Mouse (Mus musculus) cerebellum, adult 2 months (tissue): ENCODE measurements around the gene Tnp2. TPM values are rescaled to one million over a fixed set of nuclear protein-coding genes. Genes with fewer than 3 reads are reported as not detected.

Experiments used
- DNase-seq, 2 experiments: peaks; one replicate each; pipeline ENCODE4 v3.0.0; 2021
- H3K27ac ChIP-seq: fragments of 200-500 bp; 2 replicates; pipeline ENCODE4 v1.5.1; 2012; ENCODE audit warnings: low read length, control low read depth, inconsistent platforms; ENCODE audit not compliant: insufficient read depth
- H3K27me3 ChIP-seq: fragments of 200-500 bp; 2 replicates; pipeline ENCODE4 v1.6.1; 2012; ENCODE audit warnings: inconsistent platforms, mild to moderate bottlenecking, low read length, moderate library complexity; ENCODE audit not compliant: control insufficient read depth, insufficient read depth
- H3K4me1 ChIP-seq: fragments of 200-500 bp; 2 replicates; pipeline ENCODE4 v1.6.1; 2011; ENCODE audit warnings: low read length; ENCODE audit not compliant: control insufficient read depth, insufficient read depth
- H3K4me3 ChIP-seq: fragments of 200-500 bp; replicated peaks from 2 replicates; pipeline ENCODE3; 2011; ENCODE audit warnings: mild to moderate bottlenecking, low read depth, low read length, control low read depth; ENCODE audit not compliant: insufficient read depth
- CTCF ChIP-seq: fragments of 200-500 bp; IDR thresholded peaks from 2 replicates; pipeline ENCODE4 v1.5.1; 2011; ENCODE audit warnings: low read depth, mild to moderate bottlenecking, control low read depth, low read length, moderate library complexity, borderline replicate concordance; ENCODE audit not compliant: insufficient read depth
- POLR2A ChIP-seq: fragments of 200-500 bp; IDR thresholded peaks from 2 replicates; pipeline ENCODE4 v1.6.1; 2011; ENCODE audit warnings: low read length, control low read depth, borderline replicate concordance; ENCODE audit not compliant: insufficient read depth
- WGBS: fragments of 180-500 bp; shearing (Covaris S2); methylation state at CpG from one replicate; pipeline ENCODE4 v1.1.7; 2018; 5-methylcytosine and 5-hydroxymethylcytosine counted together
- polyA plus RNA-seq: library from polyadenylated mRNA; depleted of rRNA; stranded (reverse); fragments of >200 nt; gene quantifications from 2 replicates; pipeline ENCODE4 v1.2.3, GENCODE M21; 2012

The Tnp2 gene
- polyA plus RNA-seq, 1 experiment: not detected

- H3K4me3 ChIP-seq: no peak overlapping the region
- 72% methylated on average over 4 of the region's 4 CpGs for WGBS
- H3K27ac ChIP-seq: no peak overlapping the region
- no peaks in the 10 kb centered on the region for H3K4me1 ChIP-seq
- H3K27me3 ChIP-seq: no peaks in the 10 kb centered on the region
- DNase-seq: no peak
- TF ChIP-seq POLR2A (no peak), CTCF (no peak)
Measured at GRCm38 (mm10) chr16:10770531-10771325, 17.7 kb downstream of the Tnp2 start.

DNA sequence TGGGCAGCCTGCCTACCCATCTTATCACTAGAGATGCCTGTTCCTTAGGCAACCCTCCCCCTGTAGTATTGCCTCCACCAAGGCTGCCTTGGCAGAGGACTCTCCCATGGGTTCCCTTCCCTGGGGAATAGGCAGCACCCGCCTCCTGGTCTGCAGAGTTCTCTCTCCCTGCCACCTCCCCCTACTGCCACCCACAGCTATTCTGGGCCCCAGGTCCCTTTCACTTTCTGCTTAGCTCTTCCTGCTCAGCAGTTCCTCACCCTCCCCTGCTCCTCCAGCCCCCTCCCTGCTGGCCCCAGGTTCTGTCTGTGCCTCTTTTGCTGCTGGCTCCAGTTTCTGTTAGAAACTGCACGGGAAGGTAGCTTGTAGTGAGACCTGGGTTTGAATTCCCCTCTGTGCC, 18.8 kb downstream of the Tnp2 start:
- DNase-seq: no peak
- Histone ChIP-seq H3K4me1 (no peaks in the 10 kb centered on the region), H3K4me3 (no peak overlapping the region), H3K27me3 (no peaks in the 10 kb centered on the region), H3K27ac (no peak overlapping the region)
- TF ChIP-seq POLR2A (no peak), CTCF (no peak)
- 62% methylated on average over 2 of the region's 2 CpGs for WGBS

- no peaks in the 10 kb centered on the region for H3K4me1 ChIP-seq
- H3K4me3 ChIP-seq: no peak overlapping the region
- H3K27me3 ChIP-seq: no peaks in the 10 kb centered on the region
- DNase-seq: no peak
- 72% methylated on average over 9 of the region's 9 CpGs for WGBS
- no peak for TF ChIP-seq POLR2A
- TF ChIP-seq CTCF: no peak
- no peak overlapping the region for H3K27ac ChIP-seq
Measured at GRCm38 (mm10) chr16:10768821-10769220, 19.6 kb downstream of the Tnp2 start.

GRCm38 (mm10) chr16:10767158-10767557, 21.3 kb downstream of the Tnp2 start:
- no peaks in the 10 kb centered on the region for H3K27me3 ChIP-seq
- no peak for TF ChIP-seq POLR2A
- TF ChIP-seq CTCF: peak; percentile 71
- H3K4me1 ChIP-seq: no peaks in the 10 kb centered on the region
- no peak overlapping the region for H3K4me3 ChIP-seq
- DNase-seq: peak; percentile 58 to 59
- WGBS: 40% methylated on average over 4 of the region's 4 CpGs
- H3K27ac ChIP-seq: no peak overlapping the region

- WGBS: 58% methylated on average over 2 of the region's 2 CpGs
- H3K4me3 ChIP-seq: no peak overlapping the region
- no peaks in the 10 kb centered on the region for H3K4me1 ChIP-seq
- H3K27me3 ChIP-seq: no peaks in the 10 kb centered on the region
- no peak for DNase-seq
- H3K27ac ChIP-seq: no peak overlapping the region
- no peak for TF ChIP-seq POLR2A
- no peak for TF ChIP-seq CTCF
Measured at GRCm38 (mm10) chr16:10764323-10764722, 24.1 kb downstream of the Tnp2 start.

- Histone ChIP-seq H3K27me3 (no peaks in the 10 kb centered on the region), H3K4me3 (no peak overlapping the region), H3K27ac (no peak overlapping the region), H3K4me1 (no peaks in the 10 kb centered on the region)
- DNase-seq: no peak
- no peak for TF ChIP-seq CTCF
- TF ChIP-seq POLR2A: no peak
- 64% methylated on average over 6 of the region's 6 CpGs for WGBS
Measured at GRCm38 (mm10) chr16:10763540-10764264, 24.8 kb downstream of the Tnp2 start.

GRCm38 (mm10) chr16:10762569-10763180, 25.8 kb downstream of the Tnp2 start:
- no peak for DNase-seq
- no peaks in the 10 kb centered on the region for H3K27me3 ChIP-seq
- H3K4me3 ChIP-seq: no peak overlapping the region
- 79% methylated on average over 5 of the region's 5 CpGs for WGBS
- H3K4me1 ChIP-seq: no peaks in the 10 kb centered on the region
- no peak overlapping the region for H3K27ac ChIP-seq
- no peak for TF ChIP-seq POLR2A

- no peak overlapping the region for H3K4me3 ChIP-seq
- TF ChIP-seq CTCF (no peak), POLR2A (no peak)
- no peak for DNase-seq
- H3K27ac ChIP-seq: no peak overlapping the region
- 65% methylated on average over 8 of the region's 8 CpGs for WGBS
- no peaks in the 10 kb centered on the region for H3K27me3 ChIP-seq
- no peaks in the 10 kb centered on the region for H3K4me1 ChIP-seq
Measured at GRCm38 (mm10) chr16:10761182-10761581, 27.3 kb downstream of the Tnp2 start.
